Mouse (Mus musculus): ENCODE data around the gene Auts2. TPM values are rescaled to one million over a fixed set of nuclear protein-coding genes. Genes with fewer than 3 reads are reported as not detected.

Gene Auts2
- polyA plus RNA-seq, 1 experiment from 2014 or later, result 1.6 TPM

DNA sequence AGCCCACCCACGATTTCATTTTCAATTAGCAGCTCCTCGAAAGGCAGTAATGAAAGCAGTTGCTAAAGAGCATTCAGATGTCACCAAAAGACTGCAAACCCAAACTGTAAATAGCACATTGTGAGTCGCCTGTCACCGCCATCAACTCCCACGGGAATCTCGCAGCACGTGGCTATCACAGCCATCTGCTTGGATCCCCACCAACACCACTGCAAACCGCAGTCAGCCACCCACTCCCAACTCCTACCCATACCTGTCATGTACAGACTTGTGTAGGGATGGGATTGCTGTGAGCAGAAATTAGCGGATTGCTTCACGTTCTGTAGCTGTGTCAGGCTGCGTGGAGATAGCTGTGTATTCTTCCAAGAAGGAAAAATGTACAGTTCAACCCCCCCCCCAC lies 293.6 kb downstream of the Auts2 start:
- Histone ChIP-seq H3K9ac (no peak overlapping the region), H3K4me2 (no peak overlapping the region), H3K4me3 (replicated peaks) (no peak overlapping the region), H3K4me1 (replicated peaks) (no peaks in the 10 kb centered on the region), H3K36me3 (replicated peaks) (no peaks in the 10 kb centered on the region), H3K27me3 (no peaks in the 10 kb centered on the region), H3K9me3 (replicated peaks) (no peaks in the 10 kb centered on the region), H3K27ac (replicated peaks) (no peak overlapping the region)
- 72% methylated on average over 11 of the region's 11 CpGs for WGBS (ENCODE audit: insufficient replicate concordance)
- ATAC-seq (ENCODE audit: insufficient read depth), result no peak

DNA sequence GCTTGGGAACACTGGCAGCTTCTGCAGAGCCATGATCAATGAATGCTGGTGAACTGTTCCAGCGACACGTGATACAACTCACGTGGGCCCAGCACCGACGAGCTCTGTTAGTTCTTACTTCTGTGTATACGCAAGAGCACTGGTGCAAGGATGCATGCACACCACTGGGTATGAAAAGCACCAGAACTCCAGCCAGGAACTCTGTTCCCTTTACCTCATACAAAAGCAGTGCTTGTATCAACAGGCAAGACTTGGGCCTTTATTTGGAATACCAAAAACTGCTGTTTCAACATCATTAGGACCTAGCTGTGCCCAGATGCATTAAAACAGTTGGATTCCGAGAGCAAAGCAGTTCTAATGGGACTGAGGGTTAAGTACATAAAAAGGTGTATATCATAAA lies 295.1 kb downstream of the Auts2 start:
- no peaks in the 10 kb centered on the region for H3K9me3 ChIP-seq (replicated peaks)
- H3K4me1 ChIP-seq (replicated peaks), result no peaks in the 10 kb centered on the region
- H3K27me3 ChIP-seq, result no peaks in the 10 kb centered on the region
- H3K27ac ChIP-seq (replicated peaks), result no peak overlapping the region
- H3K9ac ChIP-seq, result no peak overlapping the region
- WGBS (ENCODE audit: insufficient replicate concordance), result 65% methylated on average over 7 of the region's 7 CpGs
- no peak for ATAC-seq (ENCODE audit: insufficient read depth)
- H3K36me3 ChIP-seq (replicated peaks), result no peaks in the 10 kb centered on the region
- H3K4me2 ChIP-seq, result no peak overlapping the region
- H3K4me3 ChIP-seq (replicated peaks), result no peak overlapping the region

DNA sequence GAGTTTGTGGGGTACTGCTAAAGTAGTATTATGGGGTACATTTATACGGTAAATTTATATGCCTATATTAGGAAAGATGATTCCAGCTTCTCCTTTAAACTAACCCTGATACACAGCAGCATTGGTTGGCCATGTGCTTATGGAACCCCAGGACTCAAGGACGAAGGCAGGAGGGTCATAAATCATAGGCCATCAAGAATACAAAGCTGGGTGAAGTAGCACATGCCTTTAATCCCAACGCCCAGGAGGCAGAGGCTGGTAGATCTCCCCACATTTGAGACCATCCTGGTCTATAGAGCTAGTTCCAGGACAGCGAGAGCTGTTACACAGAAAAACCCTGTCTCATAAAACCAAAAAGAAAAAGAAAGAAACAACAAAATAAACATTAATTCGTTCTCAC lies 307.7 kb downstream of the Auts2 start:
- Histone ChIP-seq H3K9me3 (replicated peaks) (no peaks in the 10 kb centered on the region), H3K9ac (no peak overlapping the region), H3K4me3 (replicated peaks) (no peak overlapping the region), H3K4me1 (replicated peaks) (no peaks in the 10 kb centered on the region), H3K27me3 (no peaks in the 10 kb centered on the region), H3K27ac (replicated peaks) (no peak overlapping the region), H3K4me2 (no peak overlapping the region), H3K36me3 (replicated peaks) (no peaks in the 10 kb centered on the region)
- no peak for ATAC-seq (ENCODE audit: insufficient read depth)
- 55% methylated on average over 5 of the region's 5 CpGs for WGBS (ENCODE audit: insufficient replicate concordance)

DNA sequence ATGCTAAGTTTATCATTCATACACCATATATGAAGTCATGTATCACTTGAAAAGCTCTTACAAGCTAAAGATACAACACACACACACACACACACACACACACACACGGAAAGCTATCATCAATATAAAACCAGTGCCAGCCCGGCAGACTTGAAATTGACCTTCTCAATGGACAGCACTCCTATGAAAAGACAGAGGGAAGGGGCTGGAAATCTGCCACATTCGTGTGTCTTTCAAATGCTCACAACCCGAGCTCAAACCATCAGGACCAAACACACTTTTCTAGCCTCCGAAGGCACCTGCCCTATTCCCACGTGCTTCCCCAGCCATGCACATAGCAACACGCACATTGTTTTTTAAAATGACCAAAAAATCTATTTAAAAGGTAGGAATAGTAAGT lies 308.7 kb downstream of the Auts2 start:
- no peak overlapping the region for H3K27ac ChIP-seq (replicated peaks)
- WGBS (ENCODE audit: insufficient replicate concordance), result 64% methylated on average over 7 of the region's 7 CpGs
- ATAC-seq (ENCODE audit: insufficient read depth), result no peak
- no peak overlapping the region for H3K9ac ChIP-seq
- H3K4me2 ChIP-seq, result no peak overlapping the region
- no peaks in the 10 kb centered on the region for H3K4me1 ChIP-seq (replicated peaks)
- H3K36me3 ChIP-seq (replicated peaks), result no peaks in the 10 kb centered on the region
- no peak overlapping the region for H3K4me3 ChIP-seq (replicated peaks)
- H3K27me3 ChIP-seq, result no peaks in the 10 kb centered on the region
- no peaks in the 10 kb centered on the region for H3K9me3 ChIP-seq (replicated peaks)

DNA sequence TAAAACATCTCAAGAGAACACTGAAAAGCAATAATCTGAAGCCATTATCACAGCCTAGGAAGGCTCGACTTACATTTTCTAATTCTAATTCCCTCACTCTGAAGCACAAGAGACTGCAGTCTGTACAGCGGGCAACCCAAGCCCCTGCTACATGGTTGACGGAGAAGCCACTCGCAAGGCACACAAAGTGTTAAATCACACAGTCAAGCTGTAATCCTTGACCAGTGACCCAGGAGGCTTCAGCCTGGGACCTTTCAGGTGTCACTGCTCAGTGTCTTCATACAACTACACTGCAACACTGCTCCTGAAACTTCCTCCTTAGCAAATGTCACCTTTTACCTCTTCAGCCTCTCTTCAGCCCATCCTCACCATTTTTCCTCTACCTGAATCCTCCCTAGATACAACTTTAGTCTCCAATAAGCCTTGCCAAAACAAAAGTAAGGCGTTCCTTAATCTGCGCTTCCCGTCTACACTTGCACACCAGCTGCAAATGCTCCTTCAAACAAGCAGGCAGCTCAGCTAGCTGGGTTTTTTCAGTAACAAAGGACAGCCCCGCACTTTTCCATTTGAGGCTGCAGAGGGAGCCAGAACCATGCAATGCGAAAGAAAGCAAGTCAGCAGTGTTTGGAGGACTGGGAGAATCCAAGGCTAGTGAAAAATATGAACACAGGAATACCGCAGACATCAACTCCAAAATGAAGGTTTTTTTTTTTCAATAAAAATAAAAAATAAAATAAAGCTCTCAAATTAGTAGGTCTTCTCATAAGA lies 311.7 kb downstream of the Auts2 start:
- Histone ChIP-seq H3K9me3 (replicated peaks) (no peaks in the 10 kb centered on the region), H3K4me2 (no peak overlapping the region), H3K27me3 (no peaks in the 10 kb centered on the region), H3K27ac (replicated peaks) (no peak overlapping the region), H3K4me3 (replicated peaks) (no peak overlapping the region), H3K4me1 (replicated peaks) (no peaks in the 10 kb centered on the region), H3K36me3 (replicated peaks) (no peaks in the 10 kb centered on the region), H3K9ac (no peak overlapping the region)
- no peak for ATAC-seq (ENCODE audit: insufficient read depth)
- WGBS (ENCODE audit: insufficient replicate concordance), result 43% methylated on average over 10 of the region's 10 CpGs

DNA sequence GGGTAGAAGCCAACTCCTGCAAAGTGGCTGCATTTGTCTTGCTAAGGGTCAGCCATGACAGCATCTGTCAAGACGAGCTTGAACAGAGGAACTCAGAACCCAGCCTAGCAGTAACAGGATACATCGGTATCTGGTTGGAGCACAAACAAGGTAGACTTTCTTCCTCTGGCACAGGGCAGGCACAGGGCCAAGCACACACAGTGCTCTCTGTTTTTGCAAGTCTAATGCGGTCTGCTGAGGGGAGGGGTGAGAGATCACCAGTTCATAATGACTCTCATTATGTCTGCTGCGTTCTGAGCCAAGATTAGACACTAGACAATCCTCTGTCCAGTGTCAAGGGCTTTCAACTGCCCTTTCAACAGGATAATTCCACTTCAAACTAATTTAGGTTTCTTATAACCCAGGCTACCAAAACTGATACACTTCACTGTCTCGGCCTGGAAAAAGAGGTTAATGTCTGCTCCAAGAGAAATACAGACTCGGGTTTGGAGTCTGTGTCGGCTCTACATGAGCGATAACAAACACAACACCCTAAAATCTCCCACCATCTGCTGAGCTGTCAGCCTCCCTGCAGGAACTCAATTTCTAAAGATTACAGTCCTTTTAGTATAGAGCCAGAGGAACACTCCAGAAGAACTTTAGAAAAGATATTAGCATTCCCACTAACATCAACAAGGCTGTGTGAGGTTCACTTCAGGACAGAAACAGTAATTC lies 313.3 kb downstream of the Auts2 start:
- Histone ChIP-seq H3K27me3 (no peaks in the 10 kb centered on the region), H3K4me1 (replicated peaks) (no peaks in the 10 kb centered on the region), H3K4me3 (replicated peaks) (no peak overlapping the region), H3K9ac (no peak overlapping the region), H3K27ac (replicated peaks) (no peak overlapping the region), H3K9me3 (replicated peaks) (no peaks in the 10 kb centered on the region), H3K4me2 (no peak overlapping the region), H3K36me3 (replicated peaks) (no peaks in the 10 kb centered on the region)
- ATAC-seq (ENCODE audit: insufficient read depth), result no peak
- 40% methylated on average over 8 of the region's 8 CpGs for WGBS (ENCODE audit: insufficient replicate concordance)

DNA sequence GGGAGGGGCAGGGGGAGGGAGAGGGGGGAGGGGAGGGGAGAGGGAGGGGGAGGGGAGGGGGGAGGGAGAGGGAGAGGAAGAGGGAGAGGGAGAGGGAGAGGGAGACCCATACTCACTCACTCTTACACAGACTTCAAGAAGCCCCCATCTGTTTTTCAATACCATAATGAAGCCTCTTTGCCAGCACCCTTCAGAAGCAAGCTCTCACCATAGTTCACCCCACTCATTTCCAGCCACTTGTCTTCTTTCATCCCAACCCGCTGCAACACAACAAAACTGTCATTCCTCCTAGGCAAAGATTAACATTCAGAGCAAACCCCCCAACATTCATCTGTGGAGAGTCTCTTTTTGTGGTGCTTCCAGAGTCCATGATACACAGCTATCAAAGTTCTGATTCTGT lies 314.1 kb downstream of the Auts2 start:
- no peak overlapping the region for H3K27ac ChIP-seq (replicated peaks)
- H3K27me3 ChIP-seq, result no peaks in the 10 kb centered on the region
- H3K4me2 ChIP-seq, result no peak overlapping the region
- H3K4me1 ChIP-seq (replicated peaks), result no peaks in the 10 kb centered on the region
- ATAC-seq (ENCODE audit: insufficient read depth), result no peak
- H3K4me3 ChIP-seq (replicated peaks), result no peak overlapping the region
- H3K9ac ChIP-seq, result no peak overlapping the region
- no peaks in the 10 kb centered on the region for H3K36me3 ChIP-seq (replicated peaks)
- no peaks in the 10 kb centered on the region for H3K9me3 ChIP-seq (replicated peaks)
- WGBS (ENCODE audit: insufficient replicate concordance), result 49% methylated on average over 1 of the region's 1 CpGs

DNA sequence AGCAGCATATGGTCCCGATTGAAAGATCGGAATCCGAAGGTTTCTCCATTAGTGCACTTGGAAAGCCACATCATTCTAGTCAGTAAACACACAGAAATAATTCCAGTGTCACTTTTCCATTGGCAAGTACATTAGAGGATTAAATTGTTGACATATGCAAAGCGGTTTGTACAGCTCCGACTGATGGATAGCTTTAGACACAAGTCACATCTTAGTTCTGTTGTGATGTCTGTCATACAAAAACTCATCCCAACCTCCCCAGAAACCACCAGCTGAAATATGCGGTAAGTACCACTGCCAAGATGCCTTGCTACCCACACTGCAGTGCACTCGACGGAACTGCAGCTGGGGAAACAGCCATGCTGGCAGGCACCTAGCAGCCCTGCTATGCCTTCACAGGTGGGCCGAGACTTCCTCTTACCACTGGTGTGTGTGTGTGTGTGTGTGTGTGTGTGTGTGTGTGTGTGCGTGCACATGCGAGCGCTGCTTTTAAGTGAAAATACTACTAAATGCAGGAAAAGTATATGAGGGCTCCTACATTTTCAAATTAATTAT lies 322.7 kb downstream of the Auts2 start:
- H3K9me3 ChIP-seq (replicated peaks), result no peaks in the 10 kb centered on the region
- ATAC-seq (ENCODE audit: insufficient read depth), result no peak
- no peak overlapping the region for H3K27ac ChIP-seq (replicated peaks)
- H3K4me3 ChIP-seq (replicated peaks), result no peak overlapping the region
- 71% methylated on average over 12 of the region's 12 CpGs for WGBS (ENCODE audit: insufficient replicate concordance)
- H3K27me3 ChIP-seq, result no peaks in the 10 kb centered on the region
- H3K4me1 ChIP-seq (replicated peaks), result no peaks in the 10 kb centered on the region
- no peak overlapping the region for H3K9ac ChIP-seq
- no peaks in the 10 kb centered on the region for H3K36me3 ChIP-seq (replicated peaks)
- no peak overlapping the region for H3K4me2 ChIP-seq

DNA sequence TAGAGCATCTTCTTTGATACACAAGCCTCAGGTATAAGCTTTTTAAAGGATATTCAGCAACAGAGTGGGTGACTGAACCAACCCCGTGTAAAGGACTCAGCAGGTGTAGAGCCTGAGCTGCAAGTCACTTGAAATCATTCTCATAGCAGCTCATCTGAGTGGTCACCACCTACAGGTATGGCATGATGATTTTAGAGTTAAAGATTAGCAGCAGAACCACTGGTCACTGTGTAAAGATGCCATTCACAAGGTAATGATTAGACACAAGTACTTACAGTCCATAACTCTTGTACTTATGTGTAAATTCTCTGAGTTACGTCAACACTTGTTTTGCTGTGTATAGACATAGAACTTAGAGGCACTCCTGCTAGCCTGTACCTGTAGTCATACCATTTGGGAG lies 327.0 kb downstream of the Auts2 start:
- Histone ChIP-seq H3K27ac (replicated peaks) (no peak overlapping the region), H3K36me3 (replicated peaks) (no peaks in the 10 kb centered on the region), H3K4me3 (replicated peaks) (no peak overlapping the region), H3K4me1 (replicated peaks) (no peaks in the 10 kb centered on the region), H3K9ac (no peak overlapping the region), H3K4me2 (no peak overlapping the region), H3K27me3 (no peaks in the 10 kb centered on the region), H3K9me3 (replicated peaks) (no peaks in the 10 kb centered on the region)
- peak; percentile 73 for ATAC-seq (ENCODE audit: insufficient read depth)
- 58% methylated on average over 2 of the region's 2 CpGs for WGBS (ENCODE audit: insufficient replicate concordance)

DNA sequence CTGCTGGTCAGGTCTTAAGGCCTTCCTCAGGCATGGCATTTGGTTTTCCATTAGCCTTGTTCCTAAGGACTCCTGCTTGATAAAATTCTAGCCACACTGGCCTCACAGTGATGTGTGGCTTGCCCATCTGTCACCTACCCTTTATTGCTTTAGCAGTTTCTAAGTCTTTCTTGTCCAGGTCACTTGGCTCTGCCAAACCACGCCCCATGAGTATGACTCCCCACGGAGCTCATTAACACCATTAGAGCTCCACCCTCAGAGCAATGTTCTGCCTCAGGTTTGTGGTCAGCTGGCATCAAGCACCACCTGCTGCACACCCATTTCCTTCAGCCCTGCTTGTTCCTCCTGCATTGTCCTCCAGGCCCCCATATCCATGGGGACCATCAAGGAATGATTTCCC lies 330.7 kb downstream of the Auts2 start:
- H3K9me3 ChIP-seq (replicated peaks), result no peaks in the 10 kb centered on the region
- H3K27ac ChIP-seq (replicated peaks), result no peak overlapping the region
- H3K4me1 ChIP-seq (replicated peaks), result no peaks in the 10 kb centered on the region
- no peaks in the 10 kb centered on the region for H3K36me3 ChIP-seq (replicated peaks)
- H3K4me2 ChIP-seq, result no peak overlapping the region
- H3K27me3 ChIP-seq, result no peaks in the 10 kb centered on the region
- WGBS (ENCODE audit: insufficient replicate concordance), result 56% methylated on average over 2 of the region's 2 CpGs
- no peak for ATAC-seq (ENCODE audit: insufficient read depth)
- no peak overlapping the region for H3K4me3 ChIP-seq (replicated peaks)
- no peak overlapping the region for H3K9ac ChIP-seq

DNA sequence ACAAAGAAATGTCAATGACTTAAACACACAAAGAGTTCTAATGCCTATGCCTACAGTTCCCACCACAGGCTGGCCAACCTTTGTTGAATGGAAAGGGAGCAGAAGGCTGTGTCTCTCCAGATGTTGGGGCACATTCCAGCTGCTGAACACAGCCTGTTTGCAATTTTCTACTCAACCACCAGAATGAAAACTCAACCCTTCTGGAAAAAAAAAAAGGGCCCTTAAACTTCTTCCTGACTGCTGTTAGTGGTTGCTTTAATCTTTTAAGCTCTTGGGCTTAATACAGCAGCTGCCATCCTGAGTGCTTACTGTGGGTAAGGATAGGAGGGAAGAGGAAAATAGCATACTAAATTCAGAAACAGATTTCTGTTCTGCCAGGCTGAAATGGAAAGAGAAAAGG lies 333.4 kb downstream of the Auts2 start:
- Histone ChIP-seq H3K4me1 (replicated peaks) (no peaks in the 10 kb centered on the region), H3K4me2 (no peak overlapping the region), H3K9ac (no peak overlapping the region), H3K36me3 (replicated peaks) (no peaks in the 10 kb centered on the region), H3K9me3 (replicated peaks) (no peaks in the 10 kb centered on the region), H3K4me3 (replicated peaks) (no peak overlapping the region), H3K27ac (replicated peaks) (no peak overlapping the region), H3K27me3 (no peaks in the 10 kb centered on the region)
- no peak for ATAC-seq (ENCODE audit: insufficient read depth)

Data from liver, embryonic 15.5 days (tissue).